Mouse (Mus musculus) megakaryocyte, embryonic 14.5 days (primary cell): ENCODE data around the gene Pex26. TPM values are rescaled to one million over a fixed set of nuclear protein-coding genes. Genes with fewer than 3 reads are reported as not detected.

Source experiments
- H3K27me3 ChIP-seq: replicated peaks from 2 replicates; pipeline ENCODE3; 2012; ENCODE audit warnings: inconsistent platforms
- H3K36me3 ChIP-seq: replicated peaks from 2 replicates; pipeline ENCODE3; 2012; ENCODE audit warnings: low read length, inconsistent platforms, mixed read lengths
- H3K4me1 ChIP-seq: 2 replicates; pipeline ENCODE4 v1.6.1; 2012; ENCODE audit warnings: inconsistent platforms
- H3K4me3 ChIP-seq: replicated peaks from 2 replicates; pipeline ENCODE3; 2012; ENCODE audit warnings: moderate library complexity, mild to moderate bottlenecking, inconsistent platforms
- H3K9me3 ChIP-seq: 2 replicates; pipeline ENCODE4 v1.6.1; 2012; ENCODE audit warnings: inconsistent platforms
- FLI1 ChIP-seq: IDR thresholded peaks from 2 replicates; pipeline ENCODE4 v1.6.1; 2012; ENCODE audit warnings: low read length, inconsistent platforms, mixed read lengths
- GATA1 ChIP-seq: IDR thresholded peaks from 3 replicates; pipeline ENCODE4 v1.6.1; 2012; ENCODE audit warnings: mixed read lengths, low read length, inconsistent platforms, borderline replicate concordance
- polyA plus RNA-seq: library from polyadenylated mRNA; stranded (reverse); fragments of >175 nt; gene quantifications from 2 replicates; pipeline ENCODE4 v1.2.3, GENCODE M21; 2012; ENCODE audit warnings: low replicate concordance; ENCODE audit not compliant: insufficient read depth

The Pex26 gene
- polyA plus RNA-seq, 1 experiment = 3.6 TPM

DNA sequence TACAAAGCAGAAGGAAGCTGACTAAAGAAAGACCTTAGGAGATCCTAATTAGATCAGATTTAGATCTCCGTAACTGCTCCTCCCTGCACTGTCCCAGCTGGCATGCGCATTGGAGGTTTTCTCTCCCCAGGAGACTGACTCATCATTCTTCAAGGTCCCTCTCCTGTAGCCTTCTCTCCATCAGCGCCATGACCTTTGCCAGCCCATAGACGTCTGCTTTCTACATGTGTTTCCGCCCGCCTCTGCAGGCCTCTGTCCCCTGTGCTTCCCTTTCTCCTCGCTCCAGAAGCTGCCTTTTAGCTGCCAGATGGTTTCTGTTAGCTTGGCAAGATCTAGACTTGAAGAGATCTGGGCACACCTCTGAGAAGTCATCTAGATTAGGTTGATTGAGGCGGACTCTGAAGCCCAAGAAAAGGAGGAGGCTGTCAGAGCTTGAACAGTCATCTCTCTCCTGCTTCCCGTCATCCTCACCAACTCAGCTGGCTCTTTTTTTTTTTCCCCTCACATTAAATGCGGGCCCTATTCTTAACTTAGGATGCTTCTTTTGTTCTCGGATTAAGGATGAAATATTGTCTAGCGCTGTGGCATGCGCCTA is 38.4 kb upstream of the Pex26 start:
- Histone ChIP-seq H3K9me3 (peaks cover 2% of the 10 kb centered on the region), H3K36me3 (no peaks in the 10 kb centered on the region), H3K4me3 (no peak overlapping the region), H3K27me3 (peaks cover 86% of the 10 kb centered on the region), H3K4me1 (peaks cover 5% of the 10 kb centered on the region; the same call in 1 of the 2 replicates)
- TF ChIP-seq FLI1 = no peak
- TF ChIP-seq GATA1 = no peak

DNA sequence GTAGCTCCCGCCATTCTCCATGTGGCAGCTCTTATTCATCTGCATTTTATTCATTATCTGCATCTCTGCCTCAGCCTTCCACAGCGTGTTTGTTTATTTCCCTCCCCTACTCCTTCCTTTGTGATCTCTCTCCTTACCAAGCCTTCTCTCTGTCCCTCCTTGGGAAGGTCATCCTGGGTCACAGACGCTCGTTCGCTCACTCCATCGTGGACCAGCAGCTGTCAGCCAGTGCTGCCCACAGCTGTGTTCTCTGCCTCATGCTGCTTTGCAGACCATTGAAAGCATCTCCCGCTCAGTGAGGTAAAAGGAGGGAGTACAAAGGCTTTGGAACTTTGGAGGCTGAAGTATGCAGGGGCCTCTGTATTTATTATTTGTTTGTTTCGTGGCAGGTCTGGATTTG is 37.6 kb upstream of the Pex26 start:
- peaks cover 5% of the 10 kb centered on the region; the same call in 1 of the 2 replicates for H3K4me1 ChIP-seq
- H3K27me3 ChIP-seq = peaks cover 82% of the 10 kb centered on the region
- H3K36me3 ChIP-seq = no peaks in the 10 kb centered on the region
- H3K4me3 ChIP-seq = no peak overlapping the region
- peaks cover 3% of the 10 kb centered on the region for H3K9me3 ChIP-seq
- no peak for TF ChIP-seq FLI1
- TF ChIP-seq GATA1 = no peak

DNA sequence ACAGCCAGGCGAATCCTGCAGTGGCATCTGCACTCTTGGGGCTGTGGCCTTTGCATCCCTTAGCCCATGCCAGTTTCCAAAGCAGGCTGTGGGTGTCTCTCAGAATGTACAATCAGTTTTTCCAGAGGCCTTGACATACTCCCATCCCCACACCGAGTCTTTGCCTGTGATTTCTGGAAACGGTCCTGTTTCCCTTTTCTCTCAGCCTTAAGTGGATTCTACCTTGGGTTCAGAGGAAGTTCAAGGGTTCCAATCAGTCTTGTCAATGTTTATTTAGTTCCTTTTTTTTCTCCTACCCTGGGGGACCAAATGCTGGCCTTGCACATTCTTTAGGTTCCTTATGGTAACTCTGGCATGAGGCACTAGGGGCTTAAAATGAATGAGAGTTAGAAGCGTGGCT is 36.7 kb upstream of the Pex26 start:
- TF ChIP-seq GATA1 = no peak
- no peak for TF ChIP-seq FLI1
- Histone ChIP-seq H3K9me3 (peaks cover 3% of the 10 kb centered on the region), H3K4me1 (peaks cover 5% of the 10 kb centered on the region; the same call in 1 of the 2 replicates), H3K27me3 (peaks cover 81% of the 10 kb centered on the region), H3K36me3 (no peaks in the 10 kb centered on the region), H3K4me3 (no peak overlapping the region)

DNA sequence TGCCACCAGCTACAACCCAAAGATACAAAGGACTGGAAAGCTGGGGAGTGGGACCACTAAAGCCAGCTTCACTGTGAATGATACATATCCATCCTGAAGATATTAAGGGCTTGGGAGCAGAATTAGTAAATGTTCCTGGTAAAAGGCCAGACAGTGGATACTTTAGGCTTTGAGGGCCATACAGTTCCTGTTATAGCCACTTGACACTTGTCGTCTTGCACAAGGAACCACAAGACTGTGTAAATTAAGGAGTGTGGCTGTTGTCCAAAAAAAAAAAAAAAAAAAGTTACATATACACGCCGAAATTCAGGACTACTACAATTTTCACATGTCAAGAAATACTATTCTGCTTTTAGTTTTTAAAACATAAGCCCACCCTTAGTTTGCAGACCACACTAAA is 35.1 kb upstream of the Pex26 start:
- no peak for TF ChIP-seq FLI1
- no peak for TF ChIP-seq GATA1

DNA sequence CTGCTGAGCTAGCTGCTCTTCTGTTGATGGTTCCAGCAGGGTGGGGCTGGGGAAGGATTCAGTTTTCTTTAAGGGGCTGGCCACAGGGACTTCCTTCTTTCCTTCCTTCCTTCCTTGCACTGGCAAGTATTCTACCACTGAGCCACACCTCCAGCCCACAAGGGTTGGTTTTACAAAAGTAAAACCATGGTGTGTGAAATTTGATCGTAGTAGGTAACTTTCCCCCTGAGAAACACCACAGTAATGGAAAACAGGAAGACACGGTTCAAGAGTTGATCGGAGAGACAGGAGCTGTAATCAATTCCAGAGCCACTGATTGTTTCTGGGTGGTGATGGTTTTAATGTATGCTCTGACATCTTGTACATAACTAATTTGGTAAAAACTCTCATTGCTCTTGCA is 34.0 kb upstream of the Pex26 start:
- Histone ChIP-seq H3K9me3 (peaks cover 3% of the 10 kb centered on the region), H3K4me3 (no peak overlapping the region), H3K36me3 (no peaks in the 10 kb centered on the region), H3K27me3 (peaks cover 81% of the 10 kb centered on the region), H3K4me1 (no peaks in the 10 kb centered on the region; the same call in 1 of the 2 replicates)
- TF ChIP-seq GATA1 (no peak), FLI1 (no peak)

More for the DNA sequence above, 35.1 kb upstream of the Pex26 start:
- Histone ChIP-seq H3K4me1 (peaks cover 5% of the 10 kb centered on the region; the same call in 1 of the 2 replicates), H3K36me3 (no peaks in the 10 kb centered on the region), H3K4me3 (no peak overlapping the region), H3K27me3 (peaks cover 84% of the 10 kb centered on the region), H3K9me3 (peaks cover 3% of the 10 kb centered on the region)

DNA sequence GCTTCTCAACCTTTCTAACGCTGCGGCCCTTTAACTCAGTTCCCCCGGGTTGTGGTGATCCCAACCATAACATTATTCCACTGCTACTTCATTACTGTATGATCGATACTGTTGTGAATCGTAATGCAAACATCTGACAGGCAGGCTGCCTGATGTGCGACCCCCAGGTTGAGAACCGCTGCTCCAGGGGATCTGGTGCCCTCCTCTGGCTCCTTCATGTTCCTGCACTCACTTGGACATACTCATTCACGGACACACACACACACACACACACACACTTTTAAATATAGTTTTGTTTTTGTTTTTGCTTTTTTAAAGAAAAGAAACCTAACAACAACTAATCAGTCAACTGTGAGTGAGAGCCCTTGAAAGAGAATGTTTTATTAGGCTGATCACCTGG is 33.3 kb upstream of the Pex26 start:
- H3K36me3 ChIP-seq = no peaks in the 10 kb centered on the region
- peaks cover 80% of the 10 kb centered on the region for H3K27me3 ChIP-seq
- no peak for TF ChIP-seq FLI1
- TF ChIP-seq GATA1 = no peak
- peaks cover 3% of the 10 kb centered on the region for H3K9me3 ChIP-seq
- H3K4me3 ChIP-seq = no peak overlapping the region
- no peaks in the 10 kb centered on the region for H3K4me1 ChIP-seq

DNA sequence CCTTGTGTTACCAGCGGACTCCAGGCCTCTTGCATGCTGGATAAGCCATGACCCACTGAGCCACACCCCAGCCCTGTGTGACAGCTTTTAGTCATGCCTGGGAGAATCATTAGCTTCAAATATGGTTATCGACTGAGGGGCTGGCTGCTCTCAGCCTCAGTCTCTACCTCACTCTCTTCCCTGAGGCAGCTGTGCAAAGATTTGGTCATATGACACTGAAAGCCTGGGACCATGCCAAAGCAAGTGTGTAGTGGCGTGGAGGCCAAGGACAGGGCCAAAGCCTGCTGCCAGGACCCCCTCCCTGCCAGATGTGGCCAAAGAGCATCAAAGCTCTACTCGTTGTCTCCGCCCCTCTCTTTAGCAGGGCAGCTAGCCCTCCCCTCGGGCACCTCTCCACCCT is 31.7 kb upstream of the Pex26 start:
- Histone ChIP-seq H3K4me1 (no peaks in the 10 kb centered on the region), H3K36me3 (no peaks in the 10 kb centered on the region), H3K27me3 (peaks cover 81% of the 10 kb centered on the region), H3K4me3 (no peak overlapping the region), H3K9me3 (peaks cover 3% of the 10 kb centered on the region)
- TF ChIP-seq GATA1 (no peak), FLI1 (no peak)

DNA sequence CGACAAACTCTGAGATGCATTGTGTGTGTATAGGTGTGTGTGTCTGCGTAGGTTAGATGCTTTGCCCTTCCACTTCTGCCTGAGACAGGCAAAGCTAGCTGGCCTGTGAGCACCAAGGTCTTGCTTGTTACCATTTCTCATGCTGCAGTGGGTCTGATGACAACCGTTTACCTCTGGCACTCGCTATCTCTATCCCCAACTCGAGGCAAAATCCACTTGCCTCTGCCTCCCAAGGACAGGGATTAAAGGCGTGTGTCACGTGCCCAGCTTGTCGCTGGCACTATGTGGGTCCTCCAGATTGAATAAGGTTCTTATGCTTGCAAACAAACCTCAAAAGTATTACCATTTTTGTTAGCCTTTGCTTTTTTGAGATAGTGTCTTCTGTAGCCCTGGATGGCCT is 30.3 kb upstream of the Pex26 start:
- H3K4me3 ChIP-seq = no peak overlapping the region
- no peaks in the 10 kb centered on the region for H3K36me3 ChIP-seq
- no peaks in the 10 kb centered on the region for H3K4me1 ChIP-seq
- TF ChIP-seq FLI1 (no peak), GATA1 (no peak)
- H3K27me3 ChIP-seq = peaks cover 77% of the 10 kb centered on the region
- H3K9me3 ChIP-seq = peaks cover 3% of the 10 kb centered on the region

DNA sequence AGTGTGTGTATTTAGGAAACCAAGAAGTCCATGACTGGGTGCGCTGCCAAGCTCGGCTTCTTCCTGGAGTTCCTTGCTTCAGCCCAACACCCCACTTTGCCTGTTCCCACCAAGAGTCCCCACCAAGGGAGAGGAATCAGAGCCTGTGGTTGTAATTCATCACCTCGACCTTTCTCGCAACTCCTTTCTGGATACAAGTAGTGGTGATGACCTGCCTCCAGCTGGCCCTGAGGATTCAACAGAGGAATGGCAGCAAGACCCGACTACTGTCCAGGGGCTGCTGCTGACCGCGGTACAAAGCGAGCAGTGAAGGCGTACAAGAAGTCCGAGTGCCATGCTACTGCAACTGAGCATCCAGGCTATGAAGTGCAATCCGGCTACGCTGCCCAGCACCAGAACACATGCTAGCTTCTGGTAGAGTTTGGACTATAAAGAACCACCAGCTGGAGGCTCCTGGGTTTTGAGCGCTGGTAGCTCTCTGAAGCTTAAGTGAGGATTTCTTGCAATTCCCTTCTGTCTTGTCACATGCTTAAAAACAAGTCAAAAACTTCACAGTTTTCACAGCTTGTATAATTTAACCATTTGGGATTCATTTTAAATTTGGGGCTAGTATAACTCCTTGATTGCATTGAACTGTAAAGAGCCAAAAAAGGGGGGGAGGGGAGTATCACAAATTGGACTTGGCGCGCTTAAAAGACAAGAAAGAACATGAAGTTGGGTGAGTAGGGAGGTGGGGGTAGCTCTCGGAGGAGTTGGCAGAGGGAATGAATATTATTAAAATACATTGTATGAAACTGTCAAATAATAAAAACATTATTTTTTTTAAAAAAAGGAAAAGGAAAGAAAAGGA is 28.8 kb upstream of the Pex26 start:
- H3K4me1 ChIP-seq = no peaks in the 10 kb centered on the region
- H3K4me3 ChIP-seq = no peak overlapping the region
- H3K27me3 ChIP-seq = peaks cover 80% of the 10 kb centered on the region
- no peak for TF ChIP-seq GATA1
- TF ChIP-seq FLI1 = no peak
- H3K36me3 ChIP-seq = no peaks in the 10 kb centered on the region
- peaks cover 3% of the 10 kb centered on the region for H3K9me3 ChIP-seq

DNA sequence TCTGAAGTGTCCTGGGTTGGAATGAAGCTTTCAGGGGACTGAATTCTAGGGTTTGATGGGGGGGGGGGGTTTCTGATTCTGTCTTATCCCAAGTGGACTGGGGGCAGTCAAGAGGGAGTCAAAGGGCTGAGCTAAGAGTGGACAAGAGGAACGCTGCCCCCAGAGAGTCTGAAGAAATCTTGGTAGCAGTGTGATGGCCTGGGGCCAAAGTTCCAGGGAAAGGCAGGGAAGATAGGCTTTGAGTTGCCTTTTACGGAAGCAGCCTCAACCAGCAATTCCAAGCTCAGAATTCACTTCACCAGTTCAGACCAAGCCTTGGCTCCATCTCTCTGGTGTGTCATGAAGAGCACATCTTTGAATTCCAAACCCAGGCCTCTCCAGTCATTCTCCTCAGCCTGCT is 27.4 kb upstream of the Pex26 start:
- no peaks in the 10 kb centered on the region for H3K36me3 ChIP-seq
- no peaks in the 10 kb centered on the region; the same call in 1 of the 2 replicates for H3K9me3 ChIP-seq
- TF ChIP-seq GATA1 = no peak
- TF ChIP-seq FLI1 = no peak
- peaks cover 84% of the 10 kb centered on the region for H3K27me3 ChIP-seq
- no peaks in the 10 kb centered on the region for H3K4me1 ChIP-seq
- H3K4me3 ChIP-seq = no peak overlapping the region
